Mouse (Mus musculus) Patski (cell line): Measurements from ENCODE around the gene Sectm1a. TPM values are rescaled to one million over a fixed set of nuclear protein-coding genes. Genes with fewer than 3 reads are reported as not detected.
"Not testable (repeated sequence)": the region's sequence is repeated elsewhere in the genome, so short reads cannot be mapped to it uniquely, and the experiment has no call there.

ENCODE experiments used
- ATAC-seq: fragments of 100-300 bp; one replicate; pipeline ENCODE4 v1.8.0; 2021
- CTCF ChIA-PET: fragments of 350-600 bp; sonication (Branson Sonifier 250); formaldehyde crosslinking; loops from one replicate; lab custom pipeline; 2022; ENCODE audit warnings: inconsistent platforms; lab: Charles Lee
- POLR2A ChIA-PET: fragments of 350-600 bp; sonication (Branson Sonifier 250); formaldehyde crosslinking; loops from one replicate; lab custom pipeline; 2022; ENCODE audit warnings: antibody characterized with exemption, inconsistent platforms; lab: Charles Lee
- DNase-seq: peaks from one replicate; pipeline ENCODE4 v3.0.0-alpha.2; 2011; ENCODE audit warnings: low read depth, low spot score
- H3K27me3 ChIP-seq: fragments of 371-371 bp; one replicate; pipeline ENCODE4 v1.5.1; 2021
- CTCF ChIP-seq: fragments of 100-300 bp; IDR thresholded peaks from one replicate; pipeline ENCODE4 v1.5.1; 2021
- in situ Hi-C: fragments of 300-500 bp; cut with MboI; formaldehyde crosslinking; loops from 3 replicates; pipeline ENCODE4 v1.11.1; 2018; ENCODE audit warnings: low pct_unique_long_range_greater_than_20kb, mixed read lengths
- polyA plus RNA-seq: library from polyadenylated mRNA; unstranded; gene quantifications from one replicate; pipeline ENCODE4 v1.2.3, GENCODE M21; 2021

Gene Sectm1a
- polyA plus RNA-seq, 1 experiment from 2014 or later = 0.13 TPM

GRCm38 (mm10) chr11:121112091-121112775 lies 31.2 kb upstream of the Sectm1a start:
- in situ Hi-C loops = no loop called here
- TF ChIP-seq CTCF = no peak
- ChIA-PET CTCF (interaction anchor here (1.1 to 2.1 kb wide), 4 partner anchors 9 to 72 kb away, joined by 3 to 6 read pairs (median 4); partner anchors contain the start of genes Sectm1a and Sectm1b), POLR2A (interaction anchor here (1.1 kb wide), 1 partner anchor 18 kb away, joined by 3 read pairs; no protein-coding TSS in a partner anchor)
- ATAC-seq = no peak
- DNase-seq = peak; percentile 59
- H3K27me3 ChIP-seq = no peaks in the 10 kb centered on the region

DNA sequence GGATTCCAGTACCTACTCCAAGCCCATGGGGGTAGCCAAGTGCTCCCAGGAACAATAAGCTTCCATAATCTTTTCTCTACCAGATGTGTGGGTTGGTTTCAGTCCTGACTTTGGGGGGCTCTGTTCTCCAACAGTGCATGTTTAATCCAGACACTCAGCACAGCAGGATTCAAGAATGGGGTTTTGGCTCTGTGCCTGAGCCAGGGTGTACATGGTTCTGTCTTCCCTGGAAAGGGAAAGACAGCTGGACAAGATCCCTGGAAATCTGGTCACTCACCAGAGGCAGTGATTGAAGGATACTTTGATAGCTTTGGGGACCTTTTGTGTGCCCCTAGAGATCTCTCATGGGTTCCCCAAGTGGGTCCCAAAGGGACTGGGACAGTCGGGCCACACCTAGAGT lies 30.6 kb upstream of the Sectm1a start:
- no peaks in the 10 kb centered on the region for H3K27me3 ChIP-seq
- no peak for TF ChIP-seq CTCF
- in situ Hi-C loops = no loop called here
- DNase-seq (no peak), ATAC-seq (no peak)
- POLR2A ChIA-PET = interaction anchor here (1.1 kb wide), 1 partner anchor 17 kb away, joined by 3 read pairs; no protein-coding TSS in a partner anchor
- CTCF ChIA-PET = interaction anchor here (1.1 to 2.1 kb wide), 3 partner anchors 9 to 71 kb away, joined by 3 to 4 read pairs (median 3); partner anchors contain the start of gene Sectm1a

DNA sequence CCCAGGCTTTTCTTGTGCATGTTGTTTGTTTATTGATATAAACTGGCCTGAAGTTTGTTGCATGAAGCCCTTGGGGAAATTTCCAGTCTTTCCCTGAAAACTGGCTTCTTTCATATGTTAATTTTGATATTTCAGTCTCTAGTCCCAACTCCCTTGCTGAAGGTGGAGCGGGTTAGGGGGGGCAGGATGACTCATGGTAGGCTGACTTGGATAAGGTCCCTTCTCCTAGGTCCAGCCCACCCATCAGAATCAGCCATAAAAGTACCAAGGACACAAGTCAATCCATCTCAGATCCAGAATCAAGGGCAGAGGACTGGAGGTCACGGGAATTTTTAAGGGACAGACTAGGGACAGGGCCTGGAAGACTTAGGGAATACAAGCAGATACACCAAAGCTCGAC lies 30.0 kb upstream of the Sectm1a start:
- DNase-seq (no peak), ATAC-seq (no peak)
- H3K27me3 ChIP-seq = no peaks in the 10 kb centered on the region
- ChIA-PET POLR2A (interaction anchor here (1.1 kb wide), 1 partner anchor 17 kb away, joined by 3 read pairs; no protein-coding TSS in a partner anchor), CTCF (interaction anchor here (2.1 kb wide), 1 partner anchor 70 kb away, joined by 4 read pairs; no protein-coding TSS in a partner anchor)
- no peak for TF ChIP-seq CTCF
- in situ Hi-C loops = no loop called here

DNA sequence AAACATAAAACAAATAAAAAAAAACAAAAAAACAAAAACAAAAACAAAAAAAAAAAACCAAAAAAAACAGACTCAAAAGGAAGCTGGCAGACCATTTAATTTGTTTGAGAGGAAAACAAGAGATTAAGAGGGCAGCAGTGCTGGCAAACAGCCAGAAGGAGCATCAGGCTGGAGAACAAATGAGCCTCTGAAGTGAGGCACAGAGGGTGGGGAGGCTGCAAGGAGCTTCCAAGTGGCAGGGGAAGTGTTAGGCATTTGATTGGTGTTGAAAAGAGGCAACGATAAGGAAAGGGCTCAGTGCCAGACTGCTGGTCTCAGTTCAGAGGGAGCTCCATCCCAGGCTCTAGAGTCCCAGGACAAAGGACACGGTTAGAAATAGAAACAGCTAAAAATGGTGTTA lies 29.0 kb upstream of the Sectm1a start:
- in situ Hi-C loops = no loop called here
- POLR2A ChIA-PET = interaction anchor here (0.7 kb wide), 1 partner anchor 153 kb away, joined by 3 read pairs; no protein-coding TSS in a partner anchor
- H3K27me3 ChIP-seq = no peaks in the 10 kb centered on the region
- CTCF ChIA-PET = interaction anchor here (0.7 to 2.1 kb wide), 3 partner anchors 16 to 69 kb away, joined by 3 to 4 read pairs (median 3); no protein-coding TSS in a partner anchor
- DNase-seq (peak; percentile 42), ATAC-seq (no peak)
- no peak for TF ChIP-seq CTCF

DNA sequence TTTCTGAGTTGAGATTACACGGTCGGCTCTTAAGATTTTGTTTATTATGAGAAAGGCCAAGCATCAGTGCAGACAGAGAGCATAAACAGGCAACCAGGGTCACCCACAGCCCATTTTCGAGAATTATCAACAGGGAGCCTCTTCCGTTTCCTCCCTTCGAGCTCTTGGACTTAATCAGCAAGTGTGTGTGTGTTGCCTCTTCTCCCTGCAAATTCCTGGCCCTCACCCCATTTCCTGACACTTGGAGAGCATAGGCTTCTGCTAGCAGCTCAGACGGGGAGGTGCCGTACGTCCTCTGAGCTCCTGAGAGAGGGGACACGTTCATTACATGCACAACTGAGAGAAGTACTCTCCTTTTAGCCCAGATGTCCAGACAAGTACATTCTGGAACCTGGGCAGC lies 27.0 kb upstream of the Sectm1a start:
- no peak for TF ChIP-seq CTCF
- no peak for DNase-seq
- in situ Hi-C loops = no loop called here
- ATAC-seq = no peak
- no peaks in the 10 kb centered on the region for H3K27me3 ChIP-seq
- ChIA-PET CTCF (interaction anchor here (1.4 kb wide), 1 partner anchor 15 kb away, joined by 5 read pairs; no protein-coding TSS in a partner anchor), POLR2A (no interaction called here)

DNA sequence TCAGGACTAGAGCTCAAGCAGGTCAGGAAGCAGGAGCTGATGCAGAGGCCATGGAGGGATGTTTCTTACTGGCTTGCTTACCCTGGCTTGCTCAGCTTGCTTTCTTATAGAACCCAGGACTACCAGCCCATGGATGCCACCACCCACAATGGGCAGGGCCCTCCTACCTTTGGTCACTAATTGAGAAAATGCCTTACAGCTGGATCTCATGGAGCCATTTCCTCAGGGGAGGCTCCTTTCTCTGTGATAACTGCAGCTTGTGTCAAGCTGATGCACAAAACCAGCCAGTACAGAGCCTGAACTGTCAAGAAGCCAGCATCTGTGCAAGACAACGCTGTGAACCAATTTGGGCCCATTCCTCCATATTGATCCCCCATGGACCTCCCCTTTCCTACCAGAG lies 26.2 kb upstream of the Sectm1a start:
- CTCF ChIA-PET, in situ Hi-C loops, POLR2A ChIA-PET, DNase-seq, H3K27me3 ChIP-seq, ATAC-seq: not testable (repeated sequence)

GRCm38 (mm10) chr11:121101124-121101805 lies 20.2 kb upstream of the Sectm1a start:
- DNase-seq (no peak), ATAC-seq (no peak)
- in situ Hi-C loops = no loop called here
- CTCF ChIA-PET = no interaction called here
- TF ChIP-seq CTCF = no peak
- no peaks in the 10 kb centered on the region for H3K27me3 ChIP-seq
- POLR2A ChIA-PET = no interaction called here

DNA sequence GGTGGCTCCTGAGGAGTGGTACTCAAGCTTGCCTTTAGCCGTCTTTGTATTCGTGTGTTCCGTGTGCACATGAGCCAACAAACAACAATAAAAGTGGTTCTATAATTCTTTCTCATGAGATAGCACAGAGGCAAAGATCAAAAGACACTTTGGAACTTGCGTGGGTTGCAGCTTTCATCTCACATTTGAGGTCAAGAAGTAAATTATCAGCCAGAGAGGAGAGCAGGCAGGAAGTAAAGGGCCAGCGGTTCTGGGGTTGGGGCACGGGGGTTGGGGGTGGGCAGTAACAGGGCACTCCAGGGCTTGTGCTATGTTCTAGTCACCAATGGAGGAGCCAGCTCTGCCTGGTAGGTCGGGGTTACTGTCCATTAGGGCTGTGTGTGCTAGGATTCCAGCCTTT lies 19.7 kb upstream of the Sectm1a start:
- in situ Hi-C loops = no loop called here
- POLR2A ChIA-PET = no interaction called here
- no peak for ATAC-seq
- no peak for DNase-seq
- no peaks in the 10 kb centered on the region for H3K27me3 ChIP-seq
- CTCF ChIA-PET = no interaction called here
- no peak for TF ChIP-seq CTCF

GRCm38 (mm10) chr11:121099762-121100161 lies 18.7 kb upstream of the Sectm1a start:
- POLR2A ChIA-PET = no interaction called here
- CTCF ChIA-PET = no interaction called here
- in situ Hi-C loops = no loop called here
- DNase-seq = no peak
- TF ChIP-seq CTCF = no peak
- ATAC-seq = no peak
- no peaks in the 10 kb centered on the region for H3K27me3 ChIP-seq

- no peak for TF ChIP-seq CTCF
- in situ Hi-C loops = no loop called here
- ChIA-PET CTCF (interaction anchor here (0.8 to 1.8 kb wide), 3 partner anchors 15 to 28 kb away, joined by 3 to 5 read pairs (median 3); no protein-coding TSS in a partner anchor), POLR2A (no interaction called here)
- no peak for ATAC-seq
- H3K27me3 ChIP-seq = no peaks in the 10 kb centered on the region
- DNase-seq = no peak
These were observed 11.9 kb upstream of the Sectm1a start for GRCm38 (mm10) chr11:121092606-121093585.
